Mouse (Mus musculus): Measurements from ENCODE around the gene Tnfrsf8.

DNA sequence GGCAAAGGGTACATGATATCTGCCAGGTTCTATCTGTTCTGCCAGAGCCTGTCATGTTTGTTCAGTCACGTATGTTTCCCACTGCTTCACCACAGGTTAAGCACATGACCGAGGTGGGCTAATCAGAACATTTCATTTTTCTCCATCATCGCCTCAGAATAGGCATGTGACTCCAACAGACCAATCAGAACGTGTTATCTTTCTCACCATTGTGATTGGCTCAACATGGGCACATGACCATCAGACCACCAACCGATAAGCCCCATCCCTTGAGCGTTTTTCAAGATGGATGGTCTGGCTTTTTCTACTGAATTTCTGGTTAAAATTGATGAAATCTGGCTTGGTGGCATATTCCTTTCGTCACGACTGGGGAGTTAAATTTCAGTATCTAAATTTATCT lies 15.6 kb downstream of the Tnfrsf8 start:
- TF ChIP-seq CTCF (IDR thresholded peaks at IDR 0.05; ENCODE audit: extremely low read depth, insufficient read depth, insufficient read length, insufficient replicate concordance) (no peak), POLR2A (IDR thresholded peaks at IDR 0.05; ENCODE audit: low read depth, low read length) (no peak)
